Mouse (Mus musculus) A20 (cell line): ENCODE results near the gene Rab9b.

ENCODE experiments used
- DNase-seq: peaks from one replicate; pipeline ENCODE4 v3.0.0-alpha.2; 2011; ENCODE audit warnings: low read depth, low spot score

Rab9b gene

GRCm38 (mm10) chrX:136868061-136869040 lies at the start of gene Rab9b:
Rab9b (minus strand) TSS chrX:136868755.
- DNase-seq = no peak

- no peak for DNase-seq
Measured at GRCm38 (mm10) chrX:136904369-136904768, 35.8 kb upstream of the Rab9b start.

GRCm38 (mm10) chrX:136895757-136896156 lies 27.2 kb upstream of the Rab9b start:
- peak; percentile 48 for DNase-seq

GRCm38 (mm10) chrX:136850300-136850699 lies 18.3 kb downstream of the Rab9b start:
- DNase-seq = peak; percentile 49

- no peak for DNase-seq
Measured at GRCm38 (mm10) chrX:136828610-136829009, 39.9 kb downstream of the Rab9b start.

- DNase-seq = no peak
Measured at GRCm38 (mm10) chrX:136825016-136825415, 43.5 kb downstream of the Rab9b start.

GRCm38 (mm10) chrX:136822371-136822770 lies 46.2 kb downstream of the Rab9b start, which contains the start of gene Plp1:
Plp1 (plus strand) TSS chrX:136822671.
- no peak for DNase-seq

- DNase-seq = peak; percentile 57
Measured at GRCm38 (mm10) chrX:136820250-136820649, 48.3 kb downstream of the Rab9b start.

- DNase-seq = no peak
Measured at GRCm38 (mm10) chrX:136819752-136820151, 48.8 kb downstream of the Rab9b start.
